Mouse (Mus musculus): ENCODE results near the gene Gm45753. TPM values are rescaled to one million over a fixed set of nuclear protein-coding genes. Genes with fewer than 3 reads are reported as not detected.

Gm45753 gene
- polyA plus RNA-seq, 1 experiment from 2014 or later, result not detected

GRCm38 (mm10) chr8:45295276-45295675 is 13.0 kb downstream of the Gm45753 start:
- no peaks in the 10 kb centered on the region for H3K4me1 ChIP-seq (ENCODE audit: control insufficient read depth, insufficient read depth, low read length)
- no peak overlapping the region for H3K27ac ChIP-seq (ENCODE audit: low read length)
- H3K4me3 ChIP-seq (ENCODE audit: low read depth, low read length), result no peak overlapping the region
- H3K36me3 ChIP-seq (ENCODE audit: control insufficient read depth, insufficient read depth, low read length), result no peaks in the 10 kb centered on the region
- no peaks in the 10 kb centered on the region for H3K27me3 ChIP-seq (ENCODE audit: control insufficient read depth, insufficient read depth, low read length)
- no peak for ATAC-seq (ENCODE audit: insufficient number of reproducible peaks, insufficient read depth, low FRiP score, low read depth)
- H3K9ac ChIP-seq (replicated peaks; ENCODE audit: low read depth, low read length), result no peak overlapping the region
- 85% methylated on average over 6 of the region's 6 CpGs for WGBS
- H3K9me3 ChIP-seq (ENCODE audit: control insufficient read depth, low read depth, low read length), result no peaks in the 10 kb centered on the region
- no peak overlapping the region for H3K4me2 ChIP-seq (replicated peaks; ENCODE audit: low read depth, low read length)

GRCm38 (mm10) chr8:45294687-45295086 is 13.6 kb downstream of the Gm45753 start, which contains the start of gene Klkb1:
Gene Klkb1, minus strand, starts transcription at chr8:45294859.
- Histone ChIP-seq H3K4me3 (ENCODE audit: low read depth, low read length) (no peak within 1 kb of the TSS), H3K27ac (ENCODE audit: low read length) (no peak within 1 kb of the TSS), H3K4me1 (ENCODE audit: control insufficient read depth, insufficient read depth, low read length) (no peaks in the 10 kb centered on the region), H3K4me2 (replicated peaks; ENCODE audit: low read depth, low read length) (no peak within 1 kb of the TSS), H3K9ac (replicated peaks; ENCODE audit: low read depth, low read length) (no peak within 1 kb of the TSS), H3K9me3 (ENCODE audit: control insufficient read depth, low read depth, low read length) (no peaks in the 10 kb centered on the region), H3K27me3 (ENCODE audit: control insufficient read depth, insufficient read depth, low read length) (no peaks in the 10 kb centered on the region), H3K36me3 (ENCODE audit: control insufficient read depth, insufficient read depth, low read length) (no peaks in the 10 kb centered on the region)
- 77% methylated on average over 7 of the region's 7 CpGs for WGBS
- no peak for ATAC-seq (ENCODE audit: insufficient number of reproducible peaks, insufficient read depth, low FRiP score, low read depth)

GRCm38 (mm10) chr8:45291790-45292189 is 16.5 kb downstream of the Gm45753 start:
- H3K27ac ChIP-seq (ENCODE audit: low read length), result no peak overlapping the region
- H3K9ac ChIP-seq (replicated peaks; ENCODE audit: low read depth, low read length), result no peak overlapping the region
- no peaks in the 10 kb centered on the region for H3K27me3 ChIP-seq (ENCODE audit: control insufficient read depth, insufficient read depth, low read length)
- no peak overlapping the region for H3K4me3 ChIP-seq (ENCODE audit: low read depth, low read length)
- H3K36me3 ChIP-seq (ENCODE audit: control insufficient read depth, insufficient read depth, low read length), result no peaks in the 10 kb centered on the region
- H3K4me1 ChIP-seq (ENCODE audit: control insufficient read depth, insufficient read depth, low read length), result no peaks in the 10 kb centered on the region
- ATAC-seq (ENCODE audit: insufficient number of reproducible peaks, insufficient read depth, low FRiP score, low read depth), result no peak
- H3K9me3 ChIP-seq (ENCODE audit: control insufficient read depth, low read depth, low read length), result no peaks in the 10 kb centered on the region
- 89% methylated on average over 2 of the region's 2 CpGs for WGBS
- no peak overlapping the region for H3K4me2 ChIP-seq (replicated peaks; ENCODE audit: low read depth, low read length)

- Histone ChIP-seq H3K9me3 (ENCODE audit: control insufficient read depth, low read depth, low read length) (no peaks in the 10 kb centered on the region), H3K4me1 (ENCODE audit: control insufficient read depth, insufficient read depth, low read length) (no peaks in the 10 kb centered on the region), H3K9ac (replicated peaks; ENCODE audit: low read depth, low read length) (no peak overlapping the region), H3K27ac (ENCODE audit: low read length) (no peak overlapping the region), H3K4me2 (replicated peaks; ENCODE audit: low read depth, low read length) (no peak overlapping the region), H3K27me3 (ENCODE audit: control insufficient read depth, insufficient read depth, low read length) (no peaks in the 10 kb centered on the region), H3K4me3 (ENCODE audit: low read depth, low read length) (no peak overlapping the region), H3K36me3 (ENCODE audit: control insufficient read depth, insufficient read depth, low read length) (no peaks in the 10 kb centered on the region)
- ATAC-seq (ENCODE audit: insufficient number of reproducible peaks, insufficient read depth, low FRiP score, low read depth), result no peak
- WGBS, result 75% methylated on average over 8 of the region's 8 CpGs
Measured at GRCm38 (mm10) chr8:45281630-45282029, 26.6 kb downstream of the Gm45753 start.

DNA sequence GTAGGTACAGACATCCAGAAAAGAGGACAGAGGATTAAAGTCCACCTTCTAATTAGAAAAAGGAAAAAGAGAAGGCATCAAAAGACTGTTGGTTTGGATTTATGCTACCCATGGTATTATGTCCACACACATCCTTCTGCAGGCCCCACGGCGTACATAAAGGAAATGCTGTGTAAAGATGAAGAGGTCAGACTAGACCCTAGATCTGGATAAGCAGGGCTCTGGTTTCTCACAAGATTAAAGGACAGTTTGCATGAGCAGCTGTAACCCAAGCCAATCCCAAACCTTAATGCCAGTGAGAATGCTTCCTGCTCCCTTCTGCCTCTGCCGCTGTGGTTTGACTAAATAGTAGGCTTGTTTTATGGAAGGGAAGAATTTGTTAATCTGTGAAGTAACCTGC is 30.8 kb downstream of the Gm45753 start:
- Histone ChIP-seq H3K9me3 (ENCODE audit: control insufficient read depth, low read depth, low read length) (no peaks in the 10 kb centered on the region), H3K4me3 (ENCODE audit: low read depth, low read length) (no peak overlapping the region), H3K27ac (ENCODE audit: low read length) (no peak overlapping the region), H3K36me3 (ENCODE audit: control insufficient read depth, insufficient read depth, low read length) (no peaks in the 10 kb centered on the region), H3K27me3 (ENCODE audit: control insufficient read depth, insufficient read depth, low read length) (no peaks in the 10 kb centered on the region), H3K4me2 (replicated peaks; ENCODE audit: low read depth, low read length) (no peak overlapping the region), H3K9ac (replicated peaks; ENCODE audit: low read depth, low read length) (no peak overlapping the region), H3K4me1 (ENCODE audit: control insufficient read depth, insufficient read depth, low read length) (no peaks in the 10 kb centered on the region)
- no peak for ATAC-seq (ENCODE audit: insufficient number of reproducible peaks, insufficient read depth, low FRiP score, low read depth)
- 67% methylated on average over 3 of the region's 3 CpGs for WGBS

- Histone ChIP-seq H3K27ac (ENCODE audit: low read length) (no peak overlapping the region), H3K27me3 (ENCODE audit: control insufficient read depth, insufficient read depth, low read length) (no peaks in the 10 kb centered on the region), H3K4me1 (ENCODE audit: control insufficient read depth, insufficient read depth, low read length) (no peaks in the 10 kb centered on the region), H3K4me3 (ENCODE audit: low read depth, low read length) (no peak overlapping the region), H3K9me3 (ENCODE audit: control insufficient read depth, low read depth, low read length) (no peaks in the 10 kb centered on the region), H3K4me2 (replicated peaks; ENCODE audit: low read depth, low read length) (no peak overlapping the region), H3K36me3 (ENCODE audit: control insufficient read depth, insufficient read depth, low read length) (no peaks in the 10 kb centered on the region), H3K9ac (replicated peaks; ENCODE audit: low read depth, low read length) (no peak overlapping the region)
- WGBS, result 58% methylated on average over 4 of the region's 4 CpGs
- no peak for ATAC-seq (ENCODE audit: insufficient number of reproducible peaks, insufficient read depth, low FRiP score, low read depth)
Measured at GRCm38 (mm10) chr8:45274317-45274716, 33.9 kb downstream of the Gm45753 start.

GRCm38 (mm10) chr8:45269056-45269455 is 39.2 kb downstream of the Gm45753 start:
- no peak overlapping the region for H3K9ac ChIP-seq (replicated peaks; ENCODE audit: low read depth, low read length)
- no peak overlapping the region for H3K4me2 ChIP-seq (replicated peaks; ENCODE audit: low read depth, low read length)
- no peaks in the 10 kb centered on the region for H3K27me3 ChIP-seq (ENCODE audit: control insufficient read depth, insufficient read depth, low read length)
- H3K27ac ChIP-seq (ENCODE audit: low read length), result no peak overlapping the region
- no peak for ATAC-seq (ENCODE audit: insufficient number of reproducible peaks, insufficient read depth, low FRiP score, low read depth)
- H3K4me3 ChIP-seq (ENCODE audit: low read depth, low read length), result no peak overlapping the region
- H3K9me3 ChIP-seq (ENCODE audit: control insufficient read depth, low read depth, low read length), result no peaks in the 10 kb centered on the region
- no peaks in the 10 kb centered on the region; the same call in 1 of the 2 replicates for H3K4me1 ChIP-seq (ENCODE audit: control insufficient read depth, insufficient read depth, low read length)
- H3K36me3 ChIP-seq (ENCODE audit: control insufficient read depth, insufficient read depth, low read length), result no peaks in the 10 kb centered on the region

DNA sequence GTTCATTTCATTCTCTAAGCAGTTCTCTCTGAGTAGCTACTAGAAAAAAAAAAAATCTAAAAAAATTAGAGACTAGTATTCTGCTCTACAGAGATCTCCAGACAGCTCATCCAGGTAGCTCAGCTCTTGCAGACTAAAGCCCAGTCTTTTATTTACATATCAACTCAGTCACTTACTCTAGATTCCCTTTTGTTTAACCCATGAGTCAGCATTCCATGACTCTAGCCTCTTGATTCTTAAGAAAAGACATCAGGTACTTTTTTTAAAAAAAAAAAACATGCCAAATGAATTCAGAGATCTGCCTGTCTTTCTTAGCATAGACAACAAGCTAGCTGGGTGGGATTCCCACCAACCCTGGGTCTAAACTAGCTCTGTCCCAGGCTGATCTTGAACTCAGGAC is 39.8 kb downstream of the Gm45753 start:
- no peak for ATAC-seq (ENCODE audit: insufficient number of reproducible peaks, insufficient read depth, low FRiP score, low read depth)
- no peaks in the 10 kb centered on the region for H3K36me3 ChIP-seq (ENCODE audit: control insufficient read depth, insufficient read depth, low read length)
- no peak overlapping the region for H3K9ac ChIP-seq (replicated peaks; ENCODE audit: low read depth, low read length)
- H3K4me2 ChIP-seq (replicated peaks; ENCODE audit: low read depth, low read length), result no peak overlapping the region
- no peak overlapping the region for H3K4me3 ChIP-seq (ENCODE audit: low read depth, low read length)
- H3K9me3 ChIP-seq (ENCODE audit: control insufficient read depth, low read depth, low read length), result no peaks in the 10 kb centered on the region
- no peaks in the 10 kb centered on the region; the same call in 1 of the 2 replicates for H3K4me1 ChIP-seq (ENCODE audit: control insufficient read depth, insufficient read depth, low read length)
- no peaks in the 10 kb centered on the region for H3K27me3 ChIP-seq (ENCODE audit: control insufficient read depth, insufficient read depth, low read length)
- no peak overlapping the region for H3K27ac ChIP-seq (ENCODE audit: low read length)

DNA sequence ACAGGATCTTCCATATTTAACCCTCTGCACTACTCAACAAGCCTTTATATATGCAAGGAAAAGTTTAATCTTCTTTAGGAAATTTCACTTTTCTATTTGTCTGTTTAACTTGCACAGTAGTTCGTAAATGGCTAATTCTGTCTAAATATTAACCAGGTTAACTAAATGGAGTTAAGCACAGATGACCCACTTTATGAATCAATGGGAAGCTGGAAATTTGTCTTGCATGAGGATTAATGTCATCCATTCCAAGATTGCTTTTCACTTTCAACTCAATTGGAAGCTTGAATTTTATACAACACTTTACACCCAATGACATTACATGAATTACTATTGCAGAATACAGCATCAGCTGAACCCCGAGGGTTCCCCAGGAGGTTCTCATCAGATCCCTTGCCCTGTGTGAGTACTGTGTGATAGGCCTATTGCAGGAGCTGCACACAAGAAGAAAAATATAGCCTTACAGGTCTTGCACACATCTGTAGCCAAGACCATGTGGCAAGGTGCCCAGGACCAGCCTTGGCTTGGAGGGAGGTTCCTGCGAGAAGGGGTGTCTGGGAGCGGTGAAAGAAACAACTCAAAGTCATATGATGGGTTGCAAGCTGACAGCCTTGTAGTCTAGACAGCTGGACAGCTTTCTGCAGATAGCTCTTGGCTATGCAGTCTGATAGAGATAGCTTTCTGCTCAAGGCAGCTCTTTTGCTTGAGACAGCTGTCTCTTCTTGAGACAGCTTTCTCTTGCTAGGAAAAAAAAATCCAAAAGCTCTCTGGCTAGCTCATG is 40.5 kb downstream of the Gm45753 start:
- ATAC-seq (ENCODE audit: insufficient number of reproducible peaks, insufficient read depth, low FRiP score, low read depth), result peak; percentile 53; the same call in 1 of the 2 replicates
- Histone ChIP-seq H3K9ac (replicated peaks; ENCODE audit: low read depth, low read length) (no peak overlapping the region), H3K4me2 (replicated peaks; ENCODE audit: low read depth, low read length) (no peak overlapping the region), H3K27me3 (ENCODE audit: control insufficient read depth, insufficient read depth, low read length) (no peaks in the 10 kb centered on the region), H3K4me1 (ENCODE audit: control insufficient read depth, insufficient read depth, low read length) (no peaks in the 10 kb centered on the region; the same call in 1 of the 2 replicates), H3K27ac (ENCODE audit: low read length) (no peak overlapping the region; the same call in 1 of the 2 replicates), H3K9me3 (ENCODE audit: control insufficient read depth, low read depth, low read length) (no peaks in the 10 kb centered on the region), H3K4me3 (ENCODE audit: low read depth, low read length) (no peak overlapping the region), H3K36me3 (ENCODE audit: control insufficient read depth, insufficient read depth, low read length) (no peaks in the 10 kb centered on the region)
- WGBS, result 69% methylated on average over 4 of the region's 4 CpGs
